Mouse (Mus musculus) frontal cortex, postnatal 25 days (tissue): ENCODE measurements around the gene Acad12.
"Not testable (repeated sequence)": the region's sequence is repeated elsewhere in the genome, so short reads cannot be mapped to it uniquely, and the experiment has no call there.

Experiments
- DNase-seq, 2 experiments: peaks; one replicate each; pipeline ENCODE4 v3.0.0; 2022; ENCODE audit warnings: low spot score in 2 of 2

Gene Acad12

DNA sequence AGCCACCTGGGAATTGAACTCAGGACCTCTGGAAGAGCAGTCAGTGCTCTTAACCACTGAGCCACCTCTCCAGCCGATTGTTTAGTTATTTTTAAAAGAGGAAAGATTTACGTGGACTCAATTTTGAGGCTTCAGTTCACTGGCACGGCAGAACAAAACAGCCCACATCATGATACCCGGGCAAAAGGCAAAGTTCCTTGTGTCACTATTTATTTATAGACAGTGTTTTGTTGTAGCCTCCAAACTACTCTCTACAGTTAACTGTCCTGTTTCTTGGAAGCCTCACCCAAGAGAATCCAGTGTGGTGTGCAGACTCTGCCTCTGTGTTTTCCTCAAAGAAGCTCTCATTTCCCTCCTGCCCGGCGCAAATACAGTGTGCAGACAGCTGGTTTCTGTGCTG, 6.7 kb downstream of the Acad12 start:
- no peak for DNase-seq

DNA sequence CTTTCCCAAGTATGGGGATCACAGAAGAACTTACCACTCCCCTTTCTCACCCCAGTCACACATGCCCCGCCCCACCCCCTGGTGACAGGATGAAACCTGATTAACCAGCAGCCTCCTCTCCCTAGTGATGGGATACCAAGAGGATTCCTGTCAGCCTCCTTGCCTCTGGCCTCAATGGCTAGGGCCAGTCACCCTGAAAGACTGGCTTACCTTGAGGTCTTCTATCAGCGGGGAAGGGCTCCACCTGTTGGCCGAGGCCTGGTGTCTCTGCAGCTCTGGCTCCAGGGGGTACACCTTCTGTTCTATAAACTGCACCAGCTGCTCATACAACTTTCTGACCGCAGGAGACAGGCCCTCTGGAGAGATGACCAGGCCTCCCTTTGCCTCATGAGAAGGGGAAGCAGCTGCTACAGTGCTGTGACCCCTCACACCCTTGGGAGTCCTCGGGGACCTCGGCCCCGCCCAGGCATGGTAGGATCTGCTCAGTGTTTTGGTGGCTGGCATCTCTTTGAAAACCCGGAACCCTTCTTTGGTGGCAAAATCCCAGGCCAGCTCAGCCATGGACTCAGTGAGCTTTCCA, 9.1 kb downstream of the Acad12 start:
- DNase-seq = not testable (repeated sequence)

DNA sequence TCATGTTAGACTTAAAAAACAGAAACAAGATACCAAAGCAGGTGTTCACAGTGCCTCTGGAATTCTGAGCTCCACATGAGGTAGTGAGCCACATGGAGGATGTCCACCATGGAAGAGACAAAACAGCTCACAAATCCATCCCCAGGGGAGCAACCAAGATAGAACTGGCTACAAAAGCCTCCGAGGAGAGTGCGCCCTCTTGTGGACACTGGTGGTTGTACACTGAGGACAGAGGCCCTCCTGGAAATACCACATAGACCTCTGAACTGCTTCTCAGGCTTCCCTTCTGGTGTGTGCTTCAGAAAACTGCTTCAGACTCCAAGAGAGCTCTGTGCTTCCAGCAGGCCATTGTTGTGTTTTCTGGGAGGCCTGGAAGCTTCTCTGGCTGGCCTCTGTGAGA, 12.6 kb downstream of the Acad12 start:
- peak; percentile 68 for DNase-seq

DNA sequence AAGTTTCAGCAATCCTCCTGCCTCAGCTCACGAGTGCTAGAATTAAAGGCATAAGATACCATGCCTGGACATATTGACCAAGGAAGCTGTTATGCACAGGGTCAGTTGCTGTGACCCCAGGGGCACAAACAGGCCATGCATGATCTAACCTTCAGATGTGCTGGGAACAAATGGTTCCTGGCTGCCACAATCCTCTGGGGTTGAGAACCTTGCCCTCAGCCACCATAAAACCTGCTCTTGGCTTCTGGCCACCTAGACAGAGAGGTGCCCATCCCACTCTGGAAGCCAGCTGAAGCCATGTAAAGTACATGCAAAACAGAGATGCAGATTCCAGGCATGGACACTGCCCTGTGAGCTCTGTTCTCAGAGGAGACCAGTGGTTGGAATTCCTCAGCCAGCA, 14.9 kb downstream of the Acad12 start:
- not testable (repeated sequence) for DNase-seq

DNA sequence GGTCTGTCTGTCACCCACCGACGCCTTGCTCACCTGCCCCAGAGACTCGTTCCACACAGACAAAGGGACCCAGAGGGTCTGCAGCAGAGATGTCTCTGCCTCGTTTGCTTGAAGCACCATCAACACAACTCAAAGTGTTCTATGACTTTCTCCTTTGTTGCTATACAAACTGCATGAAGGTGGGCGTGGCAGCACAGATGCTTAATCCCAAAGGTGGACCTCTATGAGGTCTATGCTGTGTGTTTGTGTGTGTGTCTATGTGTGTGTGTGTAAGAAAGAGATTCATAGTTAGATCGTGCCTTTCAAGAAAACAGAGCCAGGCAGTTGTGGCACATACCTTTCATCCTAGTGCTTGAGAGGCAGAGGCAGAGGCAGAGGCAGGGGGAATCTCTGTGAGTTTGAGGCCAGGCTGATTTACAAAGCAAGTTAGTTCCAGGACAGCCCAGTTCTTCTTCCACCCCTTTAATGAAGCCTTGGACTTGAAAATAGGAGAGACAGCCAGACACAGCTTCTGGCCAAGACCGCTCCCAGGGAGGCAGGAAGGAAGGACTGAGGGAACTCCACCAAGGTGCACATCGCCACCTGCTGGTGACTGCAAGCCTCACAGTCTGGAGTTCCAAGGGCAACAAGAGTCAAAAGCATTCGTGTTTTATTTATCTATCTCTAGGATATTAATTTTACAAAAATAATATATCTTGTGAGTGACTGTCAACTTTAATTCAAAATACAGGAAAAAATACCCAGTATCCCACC, 17.0 kb downstream of the Acad12 start:
- DNase-seq = peak; percentile 82 to 86

DNA sequence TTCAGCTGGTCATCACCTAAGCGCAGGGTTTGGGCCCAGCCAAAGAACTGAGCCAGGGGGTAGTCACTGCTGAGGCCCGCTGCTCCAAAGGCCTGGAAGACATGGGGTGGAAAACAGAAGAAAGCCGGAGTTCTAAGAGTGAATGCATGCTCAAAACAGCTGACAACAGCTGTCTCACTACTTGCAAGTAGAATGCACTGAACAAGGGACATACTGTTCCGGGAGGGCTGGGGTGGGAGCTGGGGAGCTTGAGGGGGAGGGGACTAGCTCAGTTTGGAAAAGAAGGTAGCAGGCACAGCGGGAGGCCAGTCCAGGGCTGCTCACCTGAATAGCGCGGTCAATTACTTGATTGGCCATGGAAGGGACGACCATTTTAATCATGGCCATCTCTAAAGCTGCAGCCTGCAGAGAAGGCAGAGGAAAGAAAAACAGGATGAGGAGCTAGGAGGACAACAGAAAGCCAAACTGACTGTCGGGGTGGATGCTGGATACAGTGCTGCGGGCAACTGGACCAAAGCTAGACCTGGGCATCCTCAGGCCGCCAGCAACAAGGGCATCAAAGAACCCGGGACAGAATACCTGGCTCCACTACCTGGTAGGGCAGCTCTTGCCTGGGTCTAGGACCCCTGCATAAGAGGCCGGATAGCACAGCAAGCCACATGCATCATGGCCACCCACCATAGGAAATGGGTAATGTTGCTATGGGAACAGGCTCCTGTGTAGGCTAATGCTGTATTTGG, 19.7 kb downstream of the Acad12 start:
- DNase-seq = no peak

DNA sequence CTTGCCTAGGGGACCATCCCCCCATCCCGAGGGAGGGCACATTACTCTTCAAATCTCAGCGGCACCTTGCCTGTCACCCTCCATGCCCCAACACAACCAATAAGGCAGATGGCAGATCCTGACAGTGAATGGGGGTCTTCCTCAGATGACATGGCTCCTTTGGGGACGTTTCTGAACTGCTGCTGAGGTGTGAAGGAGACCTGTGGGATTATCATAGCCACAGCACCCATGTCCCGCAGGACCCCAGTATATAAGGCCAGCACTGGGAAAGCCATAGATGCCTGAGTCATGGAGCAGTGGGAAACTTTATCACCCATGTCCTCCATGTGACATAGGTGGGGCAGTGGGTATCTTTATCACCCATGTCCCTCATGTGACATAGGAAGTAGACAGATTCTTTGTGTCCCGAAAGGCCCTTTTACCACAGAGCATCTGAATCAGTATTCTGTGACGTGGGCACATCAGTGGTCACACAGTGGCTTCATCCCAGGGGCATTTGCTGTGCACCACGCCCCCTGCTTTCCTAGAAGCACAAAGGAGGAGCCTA, 20.7 kb downstream of the Acad12 start:
- DNase-seq = no peak

DNA sequence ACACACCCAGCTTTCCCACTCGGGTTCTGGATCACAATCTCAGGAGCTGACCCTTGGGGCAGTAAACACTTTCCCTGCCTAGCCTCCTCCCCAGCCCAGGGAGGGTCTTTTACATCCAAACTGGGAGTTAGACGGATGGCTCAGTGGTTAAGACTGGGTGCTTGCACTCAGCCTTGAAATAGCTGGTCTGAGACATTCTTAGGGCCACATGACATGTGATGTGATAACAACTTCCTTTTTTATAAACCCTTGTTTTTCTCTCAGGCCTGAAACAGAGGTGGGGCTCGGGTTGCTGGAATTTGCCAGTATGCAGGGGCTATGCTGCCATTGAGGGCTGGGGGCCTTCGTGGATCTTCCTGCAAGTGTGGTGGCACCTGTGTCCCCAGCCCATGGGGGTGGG, 21.4 kb downstream of the Acad12 start:
- no peak for DNase-seq

DNA sequence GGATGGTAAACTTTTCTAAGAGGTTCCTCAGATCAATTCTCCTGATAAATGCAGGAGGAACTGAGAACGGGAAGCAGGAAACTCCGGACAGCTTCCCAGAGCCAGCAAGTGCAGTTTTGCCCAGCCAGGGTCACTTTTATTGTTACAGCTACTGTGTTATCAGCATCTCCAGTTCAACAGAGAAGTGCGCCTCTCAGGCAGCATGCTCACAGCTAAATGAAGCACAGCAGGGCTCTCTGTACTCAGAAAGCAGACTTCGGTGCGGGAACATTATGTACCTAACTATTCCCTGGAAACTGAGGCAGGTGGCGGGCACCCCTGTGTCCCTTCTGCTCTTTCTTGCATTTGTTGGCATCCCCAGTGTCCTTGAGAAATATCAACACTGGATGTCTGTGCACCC, 22.5 kb downstream of the Acad12 start:
- DNase-seq = no peak

DNA sequence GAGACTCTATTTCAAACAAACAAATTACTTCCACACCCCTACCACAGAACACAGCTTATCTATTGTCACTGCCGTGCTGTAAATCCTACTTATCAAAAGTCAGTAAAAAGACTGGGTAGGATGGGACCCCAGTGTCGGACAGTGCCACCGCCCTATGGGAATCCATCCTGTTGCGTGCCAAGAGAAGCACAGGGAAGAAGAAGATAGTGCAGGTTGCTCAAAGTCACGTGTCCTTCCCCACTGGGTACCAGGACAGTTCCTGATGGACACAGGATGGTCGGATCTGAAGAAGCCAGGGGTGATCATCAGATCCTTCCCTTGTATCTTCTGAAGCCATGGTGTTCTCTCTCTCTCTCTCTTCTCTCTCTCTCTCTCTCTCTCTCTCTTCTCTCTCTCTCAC, 23.0 kb downstream of the Acad12 start:
- no peak for DNase-seq

DNA sequence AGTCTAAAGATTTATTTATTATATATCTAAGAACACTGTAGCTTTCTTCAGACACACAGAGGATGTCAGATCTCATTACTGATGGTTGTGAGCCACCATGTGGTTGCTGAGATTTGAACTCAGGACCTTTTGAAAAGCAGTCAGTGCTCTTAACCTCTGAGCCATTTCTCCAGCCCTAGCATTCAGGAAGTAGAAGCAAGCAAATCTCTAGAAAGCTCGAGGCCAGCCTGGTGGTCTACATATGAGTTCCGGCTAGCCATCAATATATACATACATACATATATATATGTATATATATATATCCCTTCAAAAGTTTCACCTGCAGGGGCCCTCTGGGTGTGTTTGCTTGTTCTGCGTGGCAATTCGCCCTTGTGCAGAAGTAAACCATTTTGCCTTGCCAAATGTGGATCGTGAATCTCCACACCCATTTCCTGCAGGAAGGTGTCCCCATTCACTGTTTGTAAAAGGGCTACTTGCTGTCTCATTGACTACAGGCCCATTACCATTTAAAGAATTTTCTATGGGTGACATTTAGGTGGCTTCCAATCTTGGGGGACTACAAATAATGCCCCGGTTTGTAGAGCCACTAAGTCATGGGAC, 23.9 kb downstream of the Acad12 start:
- DNase-seq = no peak

DNA sequence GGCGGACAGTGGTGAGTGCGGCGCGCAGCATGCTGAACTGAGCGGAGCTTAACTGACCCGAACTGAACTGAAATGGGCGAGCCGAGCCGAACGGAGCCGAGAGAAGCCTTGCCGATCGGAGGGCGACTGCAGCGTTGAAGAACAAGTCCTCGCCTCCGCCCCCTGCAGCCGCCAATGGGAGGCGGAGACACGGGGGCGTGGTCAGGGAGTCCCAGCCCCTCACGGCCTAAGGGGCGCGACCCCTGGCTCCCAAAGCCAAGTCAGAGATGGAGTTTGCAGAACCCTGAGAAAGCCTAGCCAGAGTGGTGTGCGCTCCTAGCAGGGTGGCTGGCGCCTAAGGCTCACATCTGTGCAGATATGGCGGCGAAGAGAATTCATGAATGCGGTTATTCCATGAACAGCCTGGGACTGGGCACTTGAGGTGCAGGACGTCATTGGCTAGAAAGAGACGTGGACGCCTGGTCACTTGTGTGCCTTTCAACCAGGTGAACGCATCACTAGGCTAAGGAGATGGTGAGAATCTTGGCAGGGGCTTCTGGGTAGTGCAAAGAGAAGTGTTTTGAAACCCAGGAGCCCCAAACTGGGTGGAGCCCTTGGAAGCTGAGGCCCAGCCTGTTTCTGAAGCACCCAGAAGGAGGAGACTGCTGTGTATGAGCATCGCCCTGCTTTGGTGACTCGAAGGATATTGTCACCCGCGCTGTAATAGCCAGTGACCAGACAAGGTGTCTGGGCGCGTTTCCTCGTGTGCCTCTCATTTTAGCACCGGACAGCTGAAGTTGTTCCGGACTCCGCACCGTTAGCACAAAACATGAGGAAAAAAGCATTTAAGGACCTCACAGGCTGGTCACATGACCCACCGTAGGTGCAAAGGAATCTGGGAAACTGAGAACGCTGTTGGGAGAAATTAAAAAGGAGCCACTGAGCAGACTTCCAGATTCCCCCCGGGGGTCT, 25.0 kb downstream of the Acad12 start, which contains the start of gene Aldh2:
Gene Aldh2, minus strand, starts transcription at position 374 of the 951 bp plus-strand sequence.
- peak; percentile 42 to 62 for DNase-seq

DNA sequence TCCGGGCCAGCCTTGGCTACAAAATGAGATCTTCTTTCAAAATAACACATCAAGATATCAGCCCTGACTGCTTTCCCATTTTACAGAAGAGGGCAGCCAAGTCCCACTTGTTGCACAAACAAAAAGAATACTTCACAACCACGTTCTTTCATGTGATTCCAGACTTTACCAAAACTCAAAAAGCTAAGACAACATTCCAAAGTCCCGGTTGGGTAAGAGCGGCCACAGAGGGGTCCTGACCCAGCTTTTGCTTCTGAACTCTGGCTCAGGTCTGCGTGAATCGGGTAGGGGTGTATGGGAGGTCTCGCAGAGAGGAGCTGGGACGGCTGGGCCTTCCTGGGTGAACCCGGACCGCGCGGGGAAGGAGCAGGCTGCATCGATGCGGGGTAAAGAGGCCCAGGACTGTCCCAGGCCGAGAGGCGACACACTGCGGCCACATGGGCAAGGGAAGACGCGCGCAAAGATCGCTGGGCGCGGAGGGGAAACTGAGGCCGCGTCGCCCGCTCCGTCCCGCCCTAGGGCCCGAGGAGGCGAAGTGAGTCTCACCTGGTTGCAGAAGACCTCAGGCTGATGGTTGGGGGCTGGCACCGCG, 25.8 kb downstream of the Acad12 start:
- no peak for DNase-seq

DNA sequence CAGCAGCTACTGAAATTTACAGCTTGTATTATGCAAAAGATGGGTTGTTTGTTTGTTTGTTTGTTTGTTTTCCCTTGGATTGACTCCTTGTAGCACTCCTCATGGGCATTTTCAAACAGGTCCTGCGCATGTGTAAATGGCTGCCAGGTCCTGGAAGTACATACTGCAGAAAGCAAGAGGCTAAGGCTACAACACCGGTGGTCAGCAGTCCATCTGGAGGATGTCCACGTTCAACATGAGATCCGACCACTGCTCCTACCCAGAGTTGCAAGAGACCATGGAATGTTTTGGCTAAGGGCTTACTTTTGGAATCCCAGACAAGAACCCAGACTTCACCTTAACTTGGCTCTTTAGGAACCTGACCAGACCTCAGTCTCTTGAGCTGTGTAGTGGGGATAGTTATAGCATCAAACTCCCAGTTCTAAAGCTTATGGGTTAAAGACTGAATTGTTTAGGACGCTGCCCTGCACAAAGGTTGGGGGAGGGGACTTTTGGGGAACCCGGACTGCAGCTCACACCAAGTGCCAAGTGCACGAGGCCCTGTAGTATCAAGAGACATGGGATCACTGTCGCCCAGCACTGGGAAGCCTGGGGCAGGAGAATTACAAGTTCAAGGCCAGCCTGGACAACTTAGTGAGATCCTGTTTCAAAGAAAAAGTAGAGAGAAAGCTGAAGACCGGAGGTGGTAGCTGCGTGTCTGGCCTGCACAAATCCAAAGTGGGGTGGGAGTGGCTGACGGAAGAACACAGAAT, 26.5 kb downstream of the Acad12 start:
- DNase-seq = no peak

DNA sequence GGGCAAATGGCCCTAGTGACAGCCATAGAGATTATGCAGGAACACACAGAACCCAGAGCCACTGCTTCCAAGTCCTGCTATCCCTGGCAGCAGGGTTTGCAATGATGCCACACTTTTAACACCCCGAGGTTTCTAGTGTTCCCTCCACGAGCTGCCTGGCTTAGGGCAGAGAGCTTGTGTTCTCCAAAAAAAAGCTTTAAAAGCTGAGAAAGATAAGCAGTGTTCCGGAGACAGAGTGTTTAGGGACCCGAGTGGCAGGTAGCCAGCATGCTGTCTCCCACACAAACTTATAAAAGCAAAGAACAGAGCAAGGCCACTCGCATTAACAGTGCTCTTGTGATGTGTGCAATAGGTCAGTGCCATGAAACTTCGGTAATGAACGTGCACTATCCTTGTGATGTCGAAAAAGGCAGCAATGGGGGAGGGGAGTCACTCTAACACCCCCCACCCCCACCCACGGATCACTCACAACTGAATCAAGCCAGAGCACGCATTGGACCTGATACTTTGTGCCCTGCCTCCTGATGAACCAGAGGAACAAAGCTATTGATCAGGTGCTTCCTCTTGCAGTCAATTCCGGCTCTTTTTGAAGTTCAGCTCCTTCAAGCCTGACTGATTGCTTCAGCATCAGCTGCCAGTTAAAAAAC, 27.2 kb downstream of the Acad12 start:
- no peak for DNase-seq

DNA sequence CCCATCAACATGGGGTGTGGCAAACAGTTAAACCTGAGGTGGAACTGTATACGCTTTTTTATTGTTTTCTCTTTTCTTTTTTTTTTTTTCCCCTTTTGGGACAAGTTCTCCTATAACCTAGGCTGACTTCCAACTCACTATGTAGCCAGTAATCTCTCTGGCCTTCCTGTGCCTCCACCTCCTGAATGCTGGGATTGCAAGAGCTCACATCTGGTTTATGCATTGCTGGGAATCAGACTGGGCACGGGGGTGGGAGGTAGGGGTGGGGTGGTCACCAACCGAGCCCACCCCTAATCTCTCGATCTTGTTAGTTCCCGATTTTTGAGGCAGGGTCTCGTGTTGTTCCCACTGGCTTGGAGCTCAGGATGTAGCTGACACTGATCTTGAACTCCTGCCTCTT, 28.8 kb downstream of the Acad12 start:
- no peak for DNase-seq

DNA sequence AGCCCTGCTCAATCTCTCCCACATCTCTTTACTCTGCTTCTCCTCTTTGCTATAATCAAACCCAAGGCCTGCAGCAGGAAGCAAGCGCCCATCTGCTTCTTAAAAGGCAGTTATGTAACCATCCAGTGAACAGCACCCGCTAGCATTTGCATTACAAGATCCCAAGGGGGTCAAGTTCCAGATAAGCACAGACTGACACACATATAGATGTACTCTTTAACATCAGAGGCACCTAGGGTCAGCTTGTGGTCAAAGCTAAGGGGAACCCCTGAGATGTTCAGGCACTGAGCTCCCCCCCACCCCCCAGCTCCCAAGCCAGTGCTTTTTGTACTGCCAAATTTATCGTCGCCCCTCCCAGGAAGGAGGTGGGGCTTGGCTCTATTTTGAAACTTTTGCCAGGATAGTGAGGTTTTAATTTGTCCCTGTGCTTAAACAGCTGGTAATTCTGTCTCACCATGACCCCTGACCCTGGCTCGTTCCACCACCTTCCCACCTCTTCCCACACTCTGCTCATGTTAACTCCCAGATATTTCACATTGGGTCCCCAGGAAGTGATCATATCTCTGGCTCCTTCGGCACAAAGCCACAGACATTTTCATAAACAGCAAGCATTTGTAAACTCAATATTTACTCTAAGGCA, 32.2 kb downstream of the Acad12 start:
- peak; percentile 27 to 44 for DNase-seq

DNA sequence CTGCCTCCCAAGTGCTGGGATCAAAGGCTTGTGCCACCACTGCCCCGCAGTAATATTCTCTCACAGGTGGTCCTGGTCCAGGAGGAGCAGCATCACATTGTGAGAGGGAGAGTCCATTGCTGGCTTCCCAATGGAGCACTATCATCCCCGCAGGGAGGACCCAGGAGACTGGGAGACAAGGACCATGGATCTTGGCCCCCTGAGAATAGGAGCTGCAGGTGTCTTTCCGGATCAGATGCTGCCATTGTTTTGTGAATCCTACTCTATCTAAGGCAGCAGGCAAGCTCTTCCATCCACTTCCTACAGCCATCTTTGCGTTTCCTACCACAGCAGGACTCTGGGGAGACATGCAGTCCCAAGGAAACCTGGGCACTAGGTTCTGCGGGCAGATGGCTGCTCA, 33.0 kb downstream of the Acad12 start:
- no peak for DNase-seq

DNA sequence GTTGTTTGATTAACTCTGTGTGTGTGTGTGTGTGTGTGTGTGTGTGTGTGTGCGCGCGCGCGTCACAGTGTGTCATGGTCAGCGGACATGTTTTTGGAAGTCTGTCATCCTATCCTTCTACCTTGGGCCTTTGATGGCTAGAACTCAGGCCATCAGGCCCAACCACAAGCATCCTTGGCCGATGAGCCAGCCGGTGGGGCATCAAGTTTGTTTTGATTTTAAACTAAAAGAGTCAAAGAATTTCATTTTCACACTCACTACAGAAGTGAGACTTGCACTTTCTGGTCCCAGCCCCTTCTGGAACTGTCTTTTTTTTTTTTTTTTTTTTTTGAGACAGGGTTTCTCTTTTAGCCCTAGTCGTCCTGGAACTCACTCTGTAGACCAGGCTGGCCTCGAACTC, 33.7 kb downstream of the Acad12 start:
- no peak for DNase-seq
